Mouse (Mus musculus) c-Kit-positive CD71-negative TER-119-negative erythroid progenitor cells, embryonic 14.5 days (primary cell): ENCODE measurements around the gene Gm12794.
"Not testable (repeated sequence)": the region's sequence is repeated elsewhere in the genome, so short reads cannot be mapped to it uniquely, and the experiment has no call there.

Experiments
- DNase-seq: peaks from one replicate; pipeline ENCODE4 v3.0.0-alpha.2; 2013; ENCODE audit warnings: low read depth

Gene Gm12794

GRCm38 (mm10) chr4:101940107-101940506 is at the start of gene Gm12794:
TSS of gene Gm12794 (plus strand) at chr4:101940407.
- not testable (repeated sequence) for DNase-seq

- DNase-seq: no peak
These were observed 46.4 kb upstream of the Gm12794 start, which contains the start of gene C130073F10Rik for GRCm38 (mm10) chr4:101893656-101894420. TSS of gene C130073F10Rik (minus strand) at chr4:101893789.

GRCm38 (mm10) chr4:101908821-101909220 is 31.4 kb upstream of the Gm12794 start, which contains the start of gene Gm12800:
TSS of gene Gm12800 (plus strand) at chr4:101909121.
- not testable (repeated sequence) for DNase-seq

- DNase-seq: not testable (repeated sequence)
These were observed 40.7 kb downstream of the Gm12794 start, which contains the start of gene Gm12790 for GRCm38 (mm10) chr4:101980949-101981348. TSS of gene Gm12790 (minus strand) at chr4:101981049.

- DNase-seq: no peak
These were observed 45.5 kb downstream of the Gm12794 start for GRCm38 (mm10) chr4:101985678-101986077.

GRCm38 (mm10) chr4:101986326-101986725 is 46.1 kb downstream of the Gm12794 start, which contains the start of gene Gm12789:
TSS of gene Gm12789 (plus strand) at chr4:101986626.
- DNase-seq: not testable (repeated sequence)
